Mouse (Mus musculus): Measurements from ENCODE around the gene Dgki.

DNA sequence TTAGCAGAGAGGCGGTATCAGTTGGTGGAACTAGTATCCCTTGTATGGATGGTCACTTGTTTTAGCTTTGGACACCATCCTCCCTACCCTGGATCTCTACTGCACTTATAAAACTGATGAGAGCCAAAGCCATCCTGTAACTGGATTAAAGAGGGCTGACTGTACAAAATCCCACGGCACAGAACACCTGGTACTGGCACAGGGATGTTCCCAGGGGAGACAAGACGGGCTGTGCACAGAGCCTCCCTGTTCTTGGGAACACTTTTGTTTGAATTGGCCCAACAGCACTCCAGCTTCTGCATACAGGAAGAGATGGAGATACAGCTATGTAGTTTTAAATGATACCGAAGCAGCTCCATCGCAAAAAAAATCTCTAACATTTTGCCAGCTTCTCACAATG is 395.1 kb downstream of the Dgki start:
- no peak for TF ChIP-seq GATA1 (IDR thresholded peaks at IDR 0.05; ENCODE audit: low read length)
- TF ChIP-seq TAL1 (IDR thresholded peaks at IDR 0.05; ENCODE audit: low read length), result no peak
